Mouse (Mus musculus) CH12.LX (cell line): ENCODE data around the gene Gm45785.

ENCODE experiments used
- CTCF ChIP-seq, 2 experiments: IDR thresholded peaks in 1 of 2; conservative IDR thresholded peaks in 1 of 2; 2 replicates each; pipeline ENCODE4 v1.5.1; 2011 to 2012; ENCODE audit warnings: low read depth in 2 of 2, low read length in 2 of 2, improper control_type of control experiment in 1 of 2, inconsistent platforms in 1 of 2, mild to moderate bottlenecking in 1 of 2, moderate library complexity in 1 of 2
- HCFC1 ChIP-seq: IDR thresholded peaks from 2 replicates; pipeline ENCODE4 v1.6.1; 2012; ENCODE audit warnings: low read depth, mild to moderate bottlenecking, inconsistent platforms, low read length, improper control_type of control experiment
- POLR2A ChIP-seq: IDR thresholded peaks from 2 replicates; pipeline ENCODE4 v1.6.1; 2011; ENCODE audit warnings: low read depth, mild to moderate bottlenecking, improper control_type of control experiment, low read length
- RAD21 ChIP-seq: IDR thresholded peaks from 2 replicates; pipeline ENCODE4 v1.6.1; 2011; ENCODE audit warnings: low read depth, mild to moderate bottlenecking, low read length, improper control_type of control experiment, moderate library complexity
- SMC3 ChIP-seq: IDR thresholded peaks from 2 replicates; pipeline ENCODE4 v1.6.1; 2011; ENCODE audit warnings: low read depth, low read length, improper control_type of control experiment
- TBP ChIP-seq: conservative IDR thresholded peaks from 2 replicates; pipeline ENCODE4 v1.6.1; 2011; ENCODE audit warnings: low read depth, low read length, improper control_type of control experiment
- TCF12 ChIP-seq: IDR thresholded peaks from 2 replicates; pipeline ENCODE4 v1.6.1; 2014; ENCODE audit warnings: low read depth, mild to moderate bottlenecking, inconsistent platforms, low read length, improper control_type of control experiment
- UBTF ChIP-seq: IDR thresholded peaks from 2 replicates; pipeline ENCODE4 v1.6.1; 2012; ENCODE audit warnings: low read depth, mild to moderate bottlenecking, inconsistent platforms, low read length, improper control_type of control experiment, moderate library complexity
- USF1 ChIP-seq: IDR thresholded peaks from 2 replicates; pipeline ENCODE4 v1.6.1; 2014; ENCODE audit warnings: low read depth, mild to moderate bottlenecking, inconsistent platforms, low read length, improper control_type of control experiment
- USF2 ChIP-seq: conservative IDR thresholded peaks from 2 replicates; pipeline ENCODE4 v1.6.1; 2011; ENCODE audit warnings: low read depth, low read length, improper control_type of control experiment
- ZKSCAN1 ChIP-seq: IDR thresholded peaks from 2 replicates; pipeline ENCODE4 v1.6.1; 2012; ENCODE audit warnings: low read depth, inconsistent platforms, low read length, improper control_type of control experiment, borderline replicate concordance
- ZNF384 ChIP-seq: IDR thresholded peaks from 2 replicates; pipeline ENCODE4 v1.6.1; 2012; ENCODE audit warnings: low read depth, low read length, improper control_type of control experiment, inconsistent platforms

- TF ChIP-seq POLR2A (no peak), SMC3 (no peak), TBP (no peak), USF1 (no peak), ZNF384 (no peak), HCFC1 (no peak), USF2 (no peak), UBTF (no peak), CTCF (conservative IDR thresholded peaks at IDR 0.05 in 1 of 2, IDR thresholded peaks at IDR 0.05 in 1 of 2; ENCODE audit: low read depth in 2 of 2, low read length in 2 of 2) (no peak), TCF12 (no peak), ZKSCAN1 (no peak), RAD21 (no peak)
Observed at GRCm38 (mm10) chr7:140835758-140836087, 20.4 kb downstream of the Gm45785 start.
